Mouse (Mus musculus): ENCODE measurements at regions not wholly inside any gene's neighbourhood (a gene's known extent, or its start where the extent isn't known, plus 50 kb on each side); places are given as distances from the start of the nearest gene placed in this dataset.

- no peak for DNase-seq (ENCODE audit: inconsistent ontology term)
Observed at GRCm38 (mm10) chr1:88575917-88576669, 66.2 kb upstream of the Glrp1 start.

- no peak for DNase-seq (ENCODE audit: inconsistent ontology term)
Observed at GRCm38 (mm10) chr1:88575291-88575690, 65.4 kb upstream of the Glrp1 start.

GRCm38 (mm10) chr1:88572161-88572560 is 62.3 kb upstream of the Glrp1 start:
- no peak for DNase-seq (ENCODE audit: inconsistent ontology term)

GRCm38 (mm10) chr1:88568447-88569053 is 58.7 kb upstream of the Glrp1 start:
- DNase-seq (ENCODE audit: inconsistent ontology term): no peak

GRCm38 (mm10) chr1:88567198-88567597 is 57.3 kb upstream of the Glrp1 start:
- no peak for DNase-seq (ENCODE audit: inconsistent ontology term)

GRCm38 (mm10) chr1:88566426-88566825 is 56.6 kb upstream of the Glrp1 start:
- no peak for DNase-seq (ENCODE audit: inconsistent ontology term)

- no peak for DNase-seq (ENCODE audit: inconsistent ontology term)
Observed at GRCm38 (mm10) chr1:88564825-88565224, 55.0 kb upstream of the Glrp1 start.

GRCm38 (mm10) chr1:88562361-88562760 is 52.5 kb upstream of the Glrp1 start:
- peak; percentile 61 for DNase-seq (ENCODE audit: inconsistent ontology term)

GRCm38 (mm10) chr1:88560771-88561170 is 50.9 kb upstream of the Glrp1 start:
- peak; percentile 74 for DNase-seq (ENCODE audit: inconsistent ontology term)
